Mouse (Mus musculus) naive thymus-derived CD4-positive, alpha-beta T cell, adult 2 months (primary cell): ENCODE measurements around the gene Pcbp4.
A peak's percentile ranks its signal among the peaks of the same experiment; 100 is the strongest.

ENCODE experiments used
- DNase-seq: peaks from one replicate; pipeline ENCODE4 v3.0.0-alpha.2; 2011; ENCODE audit warnings: low read depth

Gene Pcbp4

DNA sequence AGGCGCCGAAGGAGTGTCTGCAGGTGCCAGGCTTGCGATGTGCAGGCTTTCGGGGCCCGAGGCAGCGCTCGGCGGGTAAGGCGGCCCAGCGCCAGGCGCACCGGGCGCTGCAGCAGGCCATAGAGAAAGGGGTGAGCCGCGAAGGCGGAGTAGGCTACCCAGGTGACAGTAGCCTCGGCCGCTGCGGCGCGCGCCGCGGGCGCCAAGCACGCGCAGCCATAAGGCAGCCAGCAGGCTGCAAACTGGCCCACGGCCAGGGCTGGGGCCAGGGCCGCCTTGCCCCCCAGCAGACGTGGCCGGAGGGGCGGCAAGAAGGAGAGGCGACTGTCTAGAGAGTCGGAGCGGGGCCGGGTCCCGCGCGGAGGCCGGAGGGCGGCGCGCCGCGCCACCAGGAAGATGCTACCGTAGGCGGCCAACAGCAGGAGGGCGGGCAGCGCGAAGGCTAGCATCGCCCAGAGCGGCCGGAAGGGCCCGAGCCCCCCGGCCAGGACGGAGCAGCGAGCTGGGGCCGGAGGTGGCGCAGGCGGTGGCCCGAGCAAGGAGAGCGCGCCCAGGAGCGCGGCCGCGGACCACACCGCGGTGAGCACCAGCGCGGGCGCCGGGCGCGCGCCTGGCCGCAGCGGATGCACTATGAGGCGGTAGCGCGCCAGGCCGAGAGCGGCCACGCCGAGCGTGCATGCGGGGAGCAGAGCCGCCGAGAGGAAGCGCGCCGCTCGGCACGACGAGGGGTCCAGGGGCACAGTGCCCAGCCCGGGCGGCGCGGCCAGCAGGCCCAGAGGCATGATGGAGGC is 11.9 kb downstream of the Pcbp4 start:
- DNase-seq = peak; percentile 33

DNA sequence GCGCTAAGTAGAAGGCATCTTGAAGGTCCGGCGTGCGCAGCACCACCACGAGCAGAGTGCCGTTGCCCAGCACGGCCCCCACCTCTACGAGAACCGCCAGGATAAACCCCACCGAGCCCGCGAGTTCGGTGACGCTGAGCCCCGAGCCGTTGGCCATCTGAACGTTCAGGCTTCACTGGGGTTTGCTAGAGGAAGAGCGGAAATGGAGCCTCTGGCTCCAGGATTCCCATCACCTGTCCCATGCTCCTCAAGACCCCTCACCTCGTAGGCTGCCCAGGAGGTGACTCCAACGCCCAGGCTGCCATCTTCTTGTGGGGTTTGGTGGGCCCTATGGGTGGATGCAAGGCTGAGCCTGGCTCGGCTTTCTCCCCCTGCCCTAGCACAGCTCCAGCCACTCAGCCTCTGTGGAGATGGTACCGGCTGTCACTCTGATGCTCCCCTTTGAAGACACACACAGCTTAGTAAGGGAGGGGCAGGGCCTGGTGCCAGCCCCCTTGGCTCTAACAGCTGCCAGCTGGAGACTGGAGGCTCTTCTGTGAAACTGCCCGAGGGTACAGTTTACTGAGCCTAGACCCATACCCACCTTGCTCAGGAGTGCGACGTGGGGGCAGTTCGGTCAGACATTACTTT is 12.6 kb downstream of the Pcbp4 start, which contains the start of gene Gpr62:
Gene Gpr62 (minus strand): TSS at position 368 of the 630 bp plus-strand sequence.
- DNase-seq = no peak

GRCm38 (mm10) chr9:106466721-106467120 is 13.6 kb downstream of the Pcbp4 start:
- no peak for DNase-seq

- no peak for DNase-seq
Measured at GRCm38 (mm10) chr9:106467746-106468145, 14.7 kb downstream of the Pcbp4 start.

DNA sequence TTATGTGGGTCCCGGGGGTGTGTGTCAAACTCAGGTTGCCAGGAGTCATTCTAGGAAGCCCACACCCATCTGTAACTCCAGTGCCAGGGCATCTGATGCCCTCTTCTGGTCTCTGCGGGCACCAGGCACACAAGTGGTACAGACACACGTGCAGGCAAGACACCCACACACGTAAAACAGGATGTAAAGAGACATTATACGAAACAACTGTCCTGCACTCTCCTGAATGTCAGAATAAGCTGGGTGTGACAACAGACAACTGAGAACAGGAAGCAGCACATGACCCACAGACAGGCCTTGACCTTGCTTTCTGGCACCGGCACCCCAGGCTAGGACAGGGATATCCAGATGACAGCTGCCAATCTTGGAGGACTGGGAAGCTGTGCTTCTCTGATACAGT is 16.2 kb downstream of the Pcbp4 start:
- DNase-seq = peak; percentile 33

GRCm38 (mm10) chr9:106469776-106470175 is 16.7 kb downstream of the Pcbp4 start:
- DNase-seq = no peak

GRCm38 (mm10) chr9:106470991-106471750 is 18.1 kb downstream of the Pcbp4 start:
- DNase-seq = no peak

DNA sequence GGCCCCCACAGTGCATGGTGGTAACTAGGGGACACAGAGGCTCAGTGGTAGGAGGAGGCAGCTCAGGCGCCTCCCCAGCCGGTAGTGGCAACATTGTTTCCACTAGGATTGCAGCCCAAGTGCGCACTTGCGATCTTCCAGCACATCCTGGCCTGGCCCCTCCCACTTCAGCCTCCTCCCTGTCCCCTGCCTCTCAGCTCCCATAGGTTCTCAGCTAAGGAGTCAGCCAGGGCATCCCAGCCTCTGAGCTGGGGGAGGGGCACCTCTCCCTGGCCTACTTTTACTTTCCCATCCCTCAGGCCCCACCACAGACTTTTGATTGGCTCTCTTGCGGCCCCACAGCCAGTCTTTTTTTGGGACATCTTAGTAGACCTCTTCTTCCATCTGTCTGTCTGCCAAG is 18.8 kb downstream of the Pcbp4 start:
- DNase-seq = no peak

DNA sequence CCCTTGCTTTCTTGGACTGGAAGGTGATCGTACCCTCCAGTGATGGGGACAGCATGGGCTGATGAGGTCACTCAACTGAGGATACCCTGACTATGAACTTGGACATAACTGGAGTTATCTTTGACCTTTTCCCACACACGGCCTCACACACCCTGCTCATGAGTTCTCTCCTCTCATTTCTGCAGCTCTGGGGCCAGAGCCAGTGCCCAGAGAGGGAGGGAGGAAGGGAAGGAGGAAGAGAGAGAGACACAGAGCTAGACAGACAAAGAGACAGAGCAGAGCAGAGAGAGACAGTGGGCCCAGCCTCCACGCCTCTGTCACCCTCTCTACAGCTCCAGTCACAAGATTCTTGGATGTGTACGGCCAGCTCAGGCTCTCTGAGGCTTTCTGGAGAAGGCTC is 19.2 kb downstream of the Pcbp4 start:
- DNase-seq = no peak

GRCm38 (mm10) chr9:106473081-106473752 is 20.1 kb downstream of the Pcbp4 start:
- DNase-seq = no peak

GRCm38 (mm10) chr9:106473753-106474105 is 20.6 kb downstream of the Pcbp4 start:
- DNase-seq = no peak

GRCm38 (mm10) chr9:106474456-106474855 is 21.4 kb downstream of the Pcbp4 start:
- DNase-seq = peak; percentile 77

GRCm38 (mm10) chr9:106475046-106475445 is 22.0 kb downstream of the Pcbp4 start:
- no peak for DNase-seq

DNA sequence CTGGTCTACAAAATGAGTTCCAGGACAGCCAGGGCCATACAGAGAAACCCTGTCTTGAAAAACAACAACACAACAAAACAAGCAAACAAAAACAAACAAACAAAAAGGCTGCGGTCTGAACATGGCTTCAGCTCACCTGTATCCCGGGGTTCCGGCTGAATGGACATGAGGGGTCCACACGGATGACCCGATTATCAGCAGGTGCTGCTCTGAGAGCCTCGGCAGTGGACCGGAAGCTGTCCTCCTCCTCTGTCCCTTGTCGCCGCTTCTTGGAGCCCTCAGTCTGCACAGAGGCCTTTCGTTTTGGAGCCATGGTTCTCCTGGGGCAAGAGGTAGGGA is 22.5 kb downstream of the Pcbp4 start, which contains the start of gene Rrp9:
Gene Rrp9 (plus strand): TSS at position 301 of the 339 bp plus-strand sequence.
- no peak for DNase-seq

- peak; percentile 76 for DNase-seq
Measured at GRCm38 (mm10) chr9:106476002-106476923, 23.2 kb downstream of the Pcbp4 start.

- DNase-seq = peak; percentile 99
Measured at GRCm38 (mm10) chr9:106476924-106477484, 23.9 kb downstream of the Pcbp4 start, which contains the start of gene Parp3. Gene Parp3 (minus strand): TSS chr9:106476949.

DNA sequence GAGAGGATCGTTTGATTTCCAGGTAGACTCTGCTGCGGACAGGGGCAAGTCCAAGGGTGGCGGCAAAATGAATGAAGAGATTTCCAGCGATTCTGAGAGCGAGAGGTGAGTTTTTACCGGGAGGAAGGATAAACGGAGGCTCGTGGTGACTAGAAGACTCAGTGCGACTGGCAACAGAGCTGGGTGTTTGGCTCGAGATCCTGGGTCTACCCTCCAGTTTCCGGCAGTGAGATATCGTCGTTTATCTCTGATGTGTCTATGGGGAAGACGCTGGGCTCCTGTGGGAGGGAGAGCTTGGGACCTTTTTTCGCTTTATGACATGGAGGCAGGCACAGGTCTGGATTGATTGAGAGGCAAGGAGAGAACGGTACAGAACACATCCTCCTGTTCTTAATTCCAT is 24.6 kb downstream of the Pcbp4 start:
- DNase-seq = peak; percentile 41

DNA sequence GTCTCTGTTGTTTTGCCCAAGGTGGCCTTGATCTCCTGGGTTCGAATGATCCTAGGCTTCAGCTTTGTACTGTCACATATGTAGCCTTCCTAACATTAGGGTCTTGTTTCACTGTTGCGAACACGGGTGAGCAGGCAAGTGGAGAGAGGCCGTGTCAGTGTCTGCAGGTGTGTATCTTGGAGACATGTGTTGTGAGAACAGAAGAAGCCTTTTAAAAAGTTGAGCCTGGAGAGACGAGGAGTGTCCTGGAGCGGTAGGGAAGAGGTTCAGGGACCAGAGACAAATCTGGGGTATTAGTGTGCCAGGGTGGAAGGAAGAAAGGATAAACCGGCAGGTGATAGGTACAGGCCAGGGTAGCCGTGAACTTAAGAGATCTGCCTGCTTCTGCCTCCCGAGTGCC is 25.0 kb downstream of the Pcbp4 start:
- DNase-seq = no peak

GRCm38 (mm10) chr9:106480541-106480940 is 27.4 kb downstream of the Pcbp4 start:
- no peak for DNase-seq

DNA sequence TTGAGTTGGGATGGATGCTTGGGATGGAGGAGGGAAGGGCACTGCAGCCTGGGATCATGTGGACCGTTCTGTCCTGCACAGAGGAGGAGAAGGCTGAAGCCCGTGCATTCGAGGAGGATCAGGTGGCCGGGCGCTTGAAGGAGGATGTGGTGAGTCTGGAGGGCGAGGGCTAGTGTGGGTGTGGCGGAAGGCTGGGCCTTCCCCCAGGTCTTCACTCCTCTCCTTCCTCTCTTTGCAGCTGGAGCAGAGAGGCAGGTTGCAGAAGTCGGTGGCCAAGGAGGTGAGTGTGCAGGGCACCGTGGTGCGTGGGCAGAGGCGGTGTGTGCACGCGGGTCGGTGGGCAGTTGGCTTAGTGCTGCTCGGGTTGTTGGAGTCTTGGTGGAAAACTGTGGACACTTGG is 28.0 kb downstream of the Pcbp4 start:
- no peak for DNase-seq

- DNase-seq = no peak
Measured at GRCm38 (mm10) chr9:106481676-106482075, 28.6 kb downstream of the Pcbp4 start.
